Mouse (Mus musculus): ENCODE measurements around the gene Sez6l. TPM values are rescaled to one million over a fixed set of nuclear protein-coding genes. Genes with fewer than 3 reads are reported as not detected.

The Sez6l gene
- total and polyA plus RNA-seq, 2 experiments from 2014 or later = 48.4 to 73.8 TPM

GRCm38 (mm10) chr5:112615946-112616617, 39.1 kb upstream of the Sez6l start:
- ATAC-seq (no peak), DNase-seq (no peak)
- Histone ChIP-seq H3K27ac (ENCODE audit: low read depth, low read length) (no peak overlapping the region), H3K4me2 (ENCODE audit: low read depth) (no peak overlapping the region), H3K36me3 (ENCODE audit: insufficient read depth) (no peaks in the 10 kb centered on the region), H3K9me3 (ENCODE audit: low read length) (no peaks in the 10 kb centered on the region), H3K4me1 (ENCODE audit: insufficient read depth) (0 out of 2 replicates have a peak, but pooled peaks cover 4% of the 10 kb centered on the region), H3K27me3 (ENCODE audit: insufficient read depth, low read length) (no peaks in the 10 kb centered on the region), H3K4me3 (ENCODE audit: low read depth, low read length) (no peak overlapping the region), H3K9ac (no peak overlapping the region)
- whole genome bisulfite sequencing = 28% methylated on average over 7 of the region's 7 CpGs
- TF ChIP-seq CTCF (IDR thresholded peaks at IDR 0.05; ENCODE audit: low read depth) = no peak

- Histone ChIP-seq H3K9me3 (ENCODE audit: low read length) (no peaks in the 10 kb centered on the region), H3K36me3 (ENCODE audit: insufficient read depth) (no peaks in the 10 kb centered on the region), H3K4me3 (ENCODE audit: low read depth, low read length) (no peak overlapping the region), H3K27ac (ENCODE audit: low read depth, low read length) (no peak overlapping the region), H3K27me3 (ENCODE audit: insufficient read depth, low read length) (no peaks in the 10 kb centered on the region), H3K4me1 (ENCODE audit: insufficient read depth) (peaks cover 6% of the 10 kb centered on the region; the same call in 1 of the 2 replicates), H3K9ac (no peak overlapping the region), H3K4me2 (ENCODE audit: low read depth) (no peak overlapping the region)
- DNase-seq = no peak
- no peak for ATAC-seq
- TF ChIP-seq CTCF (IDR thresholded peaks at IDR 0.05; ENCODE audit: low read depth) = no peak
- WGBS = 24% methylated on average over 9 of the region's 9 CpGs
Measured at GRCm38 (mm10) chr5:112607867-112608516, 31.0 kb upstream of the Sez6l start.

- Histone ChIP-seq H3K9ac (no peak overlapping the region), H3K4me2 (ENCODE audit: low read depth) (no peak overlapping the region), H3K27ac (ENCODE audit: low read depth, low read length) (no peak overlapping the region), H3K36me3 (ENCODE audit: insufficient read depth) (no peaks in the 10 kb centered on the region), H3K4me1 (ENCODE audit: insufficient read depth) (peaks cover 6% of the 10 kb centered on the region; the same call in 1 of the 2 replicates), H3K4me3 (ENCODE audit: low read depth, low read length) (no peak overlapping the region), H3K27me3 (ENCODE audit: insufficient read depth, low read length) (no peaks in the 10 kb centered on the region), H3K9me3 (ENCODE audit: low read length) (no peaks in the 10 kb centered on the region)
- 25% methylated on average over 2 of the region's 2 CpGs for WGBS
- no peak for TF ChIP-seq CTCF (IDR thresholded peaks at IDR 0.05; ENCODE audit: low read depth)
- ATAC-seq (peak; percentile 32; the same call in 1 of the 2 replicates), DNase-seq (no peak)
Measured at GRCm38 (mm10) chr5:112607119-112607518, 30.1 kb upstream of the Sez6l start.

- 85% methylated on average over 14 of the region's 14 CpGs for WGBS
- no peak for TF ChIP-seq CTCF (IDR thresholded peaks at IDR 0.05; ENCODE audit: low read depth)
- no peak for ATAC-seq
- no peak for DNase-seq
- H3K9me3 ChIP-seq (ENCODE audit: low read length) = no peaks in the 10 kb centered on the region
- H3K36me3 ChIP-seq (ENCODE audit: insufficient read depth) = no peaks in the 10 kb centered on the region
- H3K27me3 ChIP-seq (ENCODE audit: insufficient read depth, low read length) = no peaks in the 10 kb centered on the region
- H3K9ac ChIP-seq = no peak overlapping the region
- H3K27ac ChIP-seq (ENCODE audit: low read depth, low read length) = no peak overlapping the region
- H3K4me2 ChIP-seq (ENCODE audit: low read depth) = no peak overlapping the region
- peaks cover 8% of the 10 kb centered on the region for H3K4me1 ChIP-seq (ENCODE audit: insufficient read depth)
- H3K4me3 ChIP-seq (ENCODE audit: low read depth, low read length) = no peak overlapping the region
Measured at GRCm38 (mm10) chr5:112605371-112605770, 28.4 kb upstream of the Sez6l start.

- no peak overlapping the region for H3K9ac ChIP-seq
- ATAC-seq = no peak
- H3K27ac ChIP-seq (ENCODE audit: low read depth, low read length) = no peak overlapping the region
- H3K27me3 ChIP-seq (ENCODE audit: insufficient read depth, low read length) = no peaks in the 10 kb centered on the region
- DNase-seq = no peak
- no peak for TF ChIP-seq CTCF (IDR thresholded peaks at IDR 0.05; ENCODE audit: low read depth)
- H3K4me2 ChIP-seq (ENCODE audit: low read depth) = no peak overlapping the region
- no peaks in the 10 kb centered on the region for H3K36me3 ChIP-seq (ENCODE audit: insufficient read depth)
- H3K4me3 ChIP-seq (ENCODE audit: low read depth, low read length) = no peak overlapping the region
- H3K4me1 ChIP-seq (ENCODE audit: insufficient read depth) = peaks cover 13% of the 10 kb centered on the region
- H3K9me3 ChIP-seq (ENCODE audit: low read length) = no peaks in the 10 kb centered on the region
- WGBS = 35% methylated on average over 1 of the region's 1 CpGs
Measured at GRCm38 (mm10) chr5:112604251-112604650, 27.3 kb upstream of the Sez6l start.

GRCm38 (mm10) chr5:112603594-112603993, 26.6 kb upstream of the Sez6l start:
- DNase-seq = no peak
- Histone ChIP-seq H3K36me3 (ENCODE audit: insufficient read depth) (no peaks in the 10 kb centered on the region), H3K27me3 (ENCODE audit: insufficient read depth, low read length) (no peaks in the 10 kb centered on the region), H3K9me3 (ENCODE audit: low read length) (no peaks in the 10 kb centered on the region), H3K4me3 (ENCODE audit: low read depth, low read length) (no peak overlapping the region), H3K4me2 (ENCODE audit: low read depth) (no peak overlapping the region), H3K9ac (no peak overlapping the region), H3K27ac (ENCODE audit: low read depth, low read length) (no peak overlapping the region), H3K4me1 (ENCODE audit: insufficient read depth) (peaks cover 13% of the 10 kb centered on the region)
- no peak for TF ChIP-seq CTCF (IDR thresholded peaks at IDR 0.05; ENCODE audit: low read depth)
- 20% methylated on average over 3 of the region's 3 CpGs for WGBS
- 0 out of 2 replicates have a peak, but pooled peaks have one; percentile 2 for ATAC-seq

GRCm38 (mm10) chr5:112600309-112600939, 23.4 kb upstream of the Sez6l start:
- ATAC-seq = peak; percentile 53; the same call in 1 of the 2 replicates
- Histone ChIP-seq H3K9me3 (ENCODE audit: low read length) (no peaks in the 10 kb centered on the region), H3K4me3 (ENCODE audit: low read depth, low read length) (no peak overlapping the region), H3K4me2 (ENCODE audit: low read depth) (no peak overlapping the region), H3K9ac (peak overlapping the region; percentile 25; the same call in 1 of the 2 replicates), H3K27ac (ENCODE audit: low read depth, low read length) (peak overlapping the region; percentile 62; the same call in 1 of the 2 replicates), H3K4me1 (ENCODE audit: insufficient read depth) (peaks cover 7% of the 10 kb centered on the region), H3K36me3 (ENCODE audit: insufficient read depth) (no peaks in the 10 kb centered on the region), H3K27me3 (ENCODE audit: insufficient read depth, low read length) (no peaks in the 10 kb centered on the region)
- DNase-seq = peak; percentile 64
- TF ChIP-seq CTCF (IDR thresholded peaks at IDR 0.05; ENCODE audit: low read depth) = no peak
- WGBS = 17% methylated on average over 11 of the region's 11 CpGs

All from forebrain, postnatal 0 days (tissue).